Mouse (Mus musculus): ENCODE measurements around the gene Kpna3.

DNA sequence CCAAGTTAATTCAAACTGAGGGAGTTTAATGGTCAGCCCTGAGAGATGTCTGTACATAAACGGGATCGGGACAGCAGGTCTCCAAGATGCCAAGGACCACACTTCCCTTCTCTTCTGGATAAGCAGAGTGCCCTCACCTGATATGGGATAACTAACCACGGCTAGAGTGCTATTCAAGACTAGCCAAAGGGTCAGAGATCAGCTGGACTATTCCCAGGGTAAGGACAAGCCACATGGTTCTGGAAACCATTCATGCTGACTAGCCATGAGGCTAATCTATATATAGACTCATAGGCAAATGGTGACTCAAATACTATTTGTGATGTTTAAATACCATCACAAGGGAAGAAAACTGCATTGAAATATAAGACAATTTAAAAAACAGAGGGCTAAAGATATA, 49.1 kb downstream of the Kpna3 start:
- TF ChIP-seq POLR2A (IDR thresholded peaks at IDR 0.05; ENCODE audit: low read depth, low read length): no peak
- TF ChIP-seq CTCF (IDR thresholded peaks at IDR 0.05; ENCODE audit: extremely low read depth, insufficient read length, insufficient replicate concordance, low read depth, low read length): no peak
